Mouse (Mus musculus) mouse embryonic stem cell (cell line): ENCODE results near the gene Snx6.
"Not testable (repeated sequence)": the region's sequence is repeated elsewhere in the genome, so short reads cannot be mapped to it uniquely, and the experiment has no call there.

Source experiments
- in situ Hi-C, 2 experiments: fragments of 300-500 bp; cut with MboI; formaldehyde crosslinking; loops; 1 replicate in 1 of 2; 3 replicates in 1 of 2; pipeline ENCODE4 v1.14.3; 2019 to 2020; ENCODE audit warnings: low sequenced_read_pairs in 2 of 2, low pct_unique_long_range_greater_than_20kb in 1 of 2, mixed read lengths in 1 of 2; ENCODE audit not compliant: unreplicated experiment in 1 of 2

Gene Snx6

GRCm38 (mm10) chr12:54718871-54719786 is 76.4 kb downstream of the Snx6 start:
- in situ Hi-C loops, result not testable (repeated sequence)

- in situ Hi-C loops, result not testable (repeated sequence)
These were observed 78.0 kb downstream of the Snx6 start for GRCm38 (mm10) chr12:54717516-54717915.

GRCm38 (mm10) chr12:54713822-54714626 is 81.5 kb downstream of the Snx6 start:
- in situ Hi-C loops, result not testable (repeated sequence)

GRCm38 (mm10) chr12:54710494-54710879 is 85.0 kb downstream of the Snx6 start:
- in situ Hi-C loops, result not testable (repeated sequence)

GRCm38 (mm10) chr12:54709691-54710493 is 85.6 kb downstream of the Snx6 start:
- in situ Hi-C loops, result not testable (repeated sequence)

GRCm38 (mm10) chr12:54699394-54699793 is 96.1 kb downstream of the Snx6 start:
- in situ Hi-C loops, result no loop called here

- in situ Hi-C loops, result no loop called here
These were observed 97.7 kb downstream of the Snx6 start for GRCm38 (mm10) chr12:54697791-54698250.

- in situ Hi-C loops, result no loop called here
These were observed 98.4 kb downstream of the Snx6 start for GRCm38 (mm10) chr12:54697003-54697597.
